17 mouse cellular contexts compared by ENCODE assay signal in the genomic region with DNA sequence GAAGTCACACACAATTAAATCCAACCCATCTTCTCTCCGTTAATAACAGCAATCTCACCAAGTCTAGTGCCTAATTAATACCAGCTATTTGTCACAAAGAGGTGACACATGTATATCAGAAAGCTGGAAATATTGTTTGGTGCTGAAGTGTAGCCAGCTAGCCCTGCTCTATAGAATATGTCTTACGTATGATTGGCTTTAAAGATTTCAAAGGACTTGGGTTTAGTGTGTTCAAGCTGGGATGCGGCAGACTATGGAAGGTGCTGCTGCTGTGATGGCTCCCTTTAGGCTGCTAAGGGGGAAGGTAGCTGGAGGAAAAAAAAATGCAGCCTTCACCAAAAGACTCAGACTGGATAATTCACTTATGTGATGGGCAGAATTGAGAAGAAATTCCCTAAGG.
DNase-seq lines count a peak whose midpoint lies in the region; ATAC-seq and TF ChIP-seq lines count a peak whose summit lies in the region.
"Had no signal": no experiment of that assay in that cellular context is flagged by ENCODE, and none has a peak within 500 bp of the region (broad histone marks: within the 10 kb centered on the region; RNA-seq: fewer than 3 reads in every experiment).

No protein-coding gene starts in this region.

- no peak for TF ChIP-seq POLR2A in brain, embryonic 14.5 days (IDR thresholded peaks at IDR 0.05; ENCODE audit: borderline replicate concordance, extremely low read depth, insufficient read depth, insufficient read length, poor library complexity, severe bottlenecking)

- intact Hi-C loops in left cerebral cortex, postnatal 10 days (cut with DNase I), result no loop called here

- no peaks in the 10 kb centered on the region for H3K4me1 ChIP-seq in midbrain, embryonic 14.5 days (ENCODE audit: control insufficient read depth, insufficient read depth, low read length)
- no peaks in the 10 kb centered on the region for H3K4me1 ChIP-seq in midbrain, embryonic 10.5 days
- H3K4me1 ChIP-seq in forebrain, embryonic 14.5 days (ENCODE audit: control insufficient read depth, insufficient read depth, low read length), result no peaks in the 10 kb centered on the region
- H3K4me1 ChIP-seq: embryonic facial prominence, embryonic 10.5 days; heart, embryonic 13.5 days; hindbrain, embryonic 15.5 days had no signal

- no peak overlapping the region for H3K4me3 ChIP-seq in midbrain, embryonic 14.5 days (replicated peaks; ENCODE audit: low read depth, low read length)
- H3K4me3 ChIP-seq in midbrain, embryonic 10.5 days, result no peak overlapping the region
- no peak overlapping the region for H3K4me3 ChIP-seq in forebrain, embryonic 14.5 days (ENCODE audit: low read depth, low read length)
- H3K4me3 ChIP-seq: embryonic facial prominence, embryonic 10.5 days; heart, embryonic 13.5 days; hindbrain, embryonic 15.5 days had no signal

- no peaks in the 10 kb centered on the region for H3K36me3 ChIP-seq in midbrain, embryonic 14.5 days (ENCODE audit: control insufficient read depth, insufficient read depth, low read length)
- no peaks in the 10 kb centered on the region for H3K36me3 ChIP-seq in midbrain, embryonic 10.5 days
- no peaks in the 10 kb centered on the region for H3K36me3 ChIP-seq in forebrain, embryonic 14.5 days (ENCODE audit: control insufficient read depth, insufficient read depth, low read length)
- H3K36me3 ChIP-seq: embryonic facial prominence, embryonic 10.5 days; heart, embryonic 13.5 days; hindbrain, embryonic 15.5 days had no signal

- no peak overlapping the region for H3K9ac ChIP-seq in midbrain, embryonic 14.5 days (replicated peaks; ENCODE audit: low read length)
- H3K9ac ChIP-seq in forebrain, embryonic 14.5 days (ENCODE audit: low read length), result no peak overlapping the region
- H3K9ac ChIP-seq: heart, embryonic 13.5 days; hindbrain, embryonic 15.5 days had no signal

- no peaks in the 10 kb centered on the region for H3K9me3 ChIP-seq in midbrain, embryonic 14.5 days (ENCODE audit: control insufficient read depth, low read length)
- H3K9me3 ChIP-seq in midbrain, embryonic 10.5 days (replicated peaks), result peaks cover 4% of the 10 kb centered on the region
- H3K9me3 ChIP-seq in forebrain, embryonic 14.5 days (replicated peaks; ENCODE audit: control insufficient read depth, low read length), result no peaks in the 10 kb centered on the region
- H3K9me3 ChIP-seq: embryonic facial prominence, embryonic 10.5 days; heart, embryonic 13.5 days; hindbrain, embryonic 15.5 days had no signal

- peak; percentile 48 for DNase-seq in heart, adult 11 months
- DNase-seq in heart, adult 18-20 months, result no peak
- DNase-seq in midbrain, embryonic 14.5 days, result peak; percentile 24
- DNase-seq in midbrain, embryonic 10.5 days (ENCODE audit: low spot score), result no peak
- peak; percentile 54 for DNase-seq in brain, embryonic 14.5 days (ENCODE audit: low read depth)
- DNase-seq in forebrain, embryonic 14.5 days (ENCODE audit: low spot score), result peak; percentile 27
- DNase-seq in left cerebral cortex, postnatal 10 days (ENCODE audit: extremely low spot score in 1 of 2, low spot score in 2 of 2), result no peak
- DNase-seq: adrenal gland, adult 2 months; adrenal gland, postnatal 25 days; cerebellum, adult 2 months; cerebellum, postnatal 10 days; gastrocnemius, postnatal 14 days; heart, postnatal 36 days; kidney, adult 11 months had no signal

- no peak overlapping the region for H3K4me2 ChIP-seq in midbrain, embryonic 14.5 days (ENCODE audit: low read length)
- H3K4me2 ChIP-seq in forebrain, embryonic 14.5 days (ENCODE audit: low read length), result no peak overlapping the region
- H3K4me2 ChIP-seq: heart, embryonic 13.5 days; hindbrain, embryonic 15.5 days had no signal

- 62% methylated on average over 3 of the region's 3 CpGs for WGBS in midbrain, embryonic 14.5 days
- 81% methylated on average over 3 of the region's 3 CpGs for WGBS in midbrain, embryonic 10.5 days
- 59% methylated on average over 3 of the region's 3 CpGs for WGBS in forebrain, embryonic 14.5 days

- TF ChIP-seq CTCF in brain, embryonic 14.5 days (IDR thresholded peaks at IDR 0.05; ENCODE audit: borderline replicate concordance, extremely low read depth, insufficient read depth, insufficient read length), result no peak

- no peaks in the 10 kb centered on the region for H3K27me3 ChIP-seq in midbrain, embryonic 14.5 days (ENCODE audit: control insufficient read depth, insufficient read depth, low read length)
- no peaks in the 10 kb centered on the region for H3K27me3 ChIP-seq in midbrain, embryonic 10.5 days (ENCODE audit: low read depth, poor library complexity, severe bottlenecking)
- no peaks in the 10 kb centered on the region for H3K27me3 ChIP-seq in forebrain, embryonic 14.5 days (replicated peaks; ENCODE audit: control insufficient read depth, insufficient read depth, low read length)
- H3K27me3 ChIP-seq: heart, embryonic 13.5 days; hindbrain, embryonic 15.5 days had no signal

- ATAC-seq in midbrain, embryonic 14.5 days (ENCODE audit: low FRiP score, low TSS enrichment), result no peak
- peak; percentile 37; the same call in 1 of the 2 replicates for ATAC-seq in forebrain, embryonic 14.5 days

- no peak overlapping the region for H3K27ac ChIP-seq in midbrain, embryonic 14.5 days (replicated peaks; ENCODE audit: low read depth, low read length)
- H3K27ac ChIP-seq in midbrain, embryonic 10.5 days (replicated peaks), result no peak overlapping the region
- H3K27ac ChIP-seq in forebrain, embryonic 14.5 days (ENCODE audit: low read depth, low read length), result no peak overlapping the region
- H3K27ac ChIP-seq: embryonic facial prominence, embryonic 10.5 days; heart, embryonic 13.5 days; hindbrain, embryonic 15.5 days had no signal

Comparison
In these comparisons a context has a peak if more than half of its experiments do, and no peak if none do; other contexts are left out.
1. DNase-seq: peak in heart, adult 11 months (single experiment), midbrain, embryonic 14.5 days (single experiment), brain, embryonic 14.5 days (single experiment) and forebrain, embryonic 14.5 days (single experiment); none in heart, adult 18-20 months (0 of 2), midbrain, embryonic 10.5 days (single experiment) and left cerebral cortex, postnatal 10 days (0 of 2).